Mouse (Mus musculus): ENCODE measurements around the gene Wdr17.

Wdr17 gene

GRCm38 (mm10) chr8:54886987-54887785, at the start of gene Wdr17:
Wdr17 (minus strand) TSS chr8:54887184.
- DNase-seq (ENCODE audit: extremely low spot score, low spot score): no peak

- DNase-seq (ENCODE audit: extremely low spot score, low spot score): no peak
These were observed 45.3 kb upstream of the Wdr17 start for GRCm38 (mm10) chr8:54932306-54932705.

GRCm38 (mm10) chr8:54924936-54925335, 38.0 kb upstream of the Wdr17 start:
- DNase-seq (ENCODE audit: extremely low spot score, low spot score): no peak

- no peak for DNase-seq (ENCODE audit: extremely low spot score, low spot score)
These were observed 35.3 kb upstream of the Wdr17 start for GRCm38 (mm10) chr8:54922160-54922855.

- DNase-seq (ENCODE audit: extremely low spot score, low spot score): no peak
These were observed 30.7 kb upstream of the Wdr17 start for GRCm38 (mm10) chr8:54917710-54918109.

GRCm38 (mm10) chr8:54912891-54913290, 25.9 kb upstream of the Wdr17 start:
- DNase-seq (ENCODE audit: extremely low spot score, low spot score): no peak

GRCm38 (mm10) chr8:54899444-54899843, 12.5 kb upstream of the Wdr17 start:
- DNase-seq (ENCODE audit: extremely low spot score, low spot score): no peak

- no peak for DNase-seq (ENCODE audit: extremely low spot score, low spot score)
These were observed 7.8 kb upstream of the Wdr17 start for GRCm38 (mm10) chr8:54894637-54895322.

GRCm38 (mm10) chr8:54894180-54894579, 7.2 kb upstream of the Wdr17 start:
- DNase-seq (ENCODE audit: extremely low spot score, low spot score): no peak

GRCm38 (mm10) chr8:54886560-54886959, 424 bp downstream of the Wdr17 start:
- no peak for DNase-seq (ENCODE audit: extremely low spot score, low spot score)

- DNase-seq (ENCODE audit: extremely low spot score, low spot score): no peak
These were observed 10.5 kb downstream of the Wdr17 start for GRCm38 (mm10) chr8:54876458-54876857.

GRCm38 (mm10) chr8:54864761-54865064, 22.3 kb downstream of the Wdr17 start:
- DNase-seq (ENCODE audit: extremely low spot score, low spot score): no peak

GRCm38 (mm10) chr8:54864038-54864760, 22.8 kb downstream of the Wdr17 start:
- no peak for DNase-seq (ENCODE audit: extremely low spot score, low spot score)

- DNase-seq (ENCODE audit: extremely low spot score, low spot score): no peak
These were observed 50.7 kb downstream of the Wdr17 start for GRCm38 (mm10) chr8:54836029-54836959.

GRCm38 (mm10) chr8:54829794-54830426, 57.1 kb downstream of the Wdr17 start:
- no peak for DNase-seq (ENCODE audit: extremely low spot score, low spot score)

GRCm38 (mm10) chr8:54827974-54828373, 59.0 kb downstream of the Wdr17 start:
- DNase-seq (ENCODE audit: extremely low spot score, low spot score): no peak

GRCm38 (mm10) chr8:54822956-54823355, 64.0 kb downstream of the Wdr17 start:
- no peak for DNase-seq (ENCODE audit: extremely low spot score, low spot score)

GRCm38 (mm10) chr8:54818651-54819050, 68.3 kb downstream of the Wdr17 start:
- DNase-seq (ENCODE audit: extremely low spot score, low spot score): no peak

- DNase-seq (ENCODE audit: extremely low spot score, low spot score): no peak
These were observed 78.8 kb downstream of the Wdr17 start for GRCm38 (mm10) chr8:54808217-54808616.

- no peak for DNase-seq (ENCODE audit: extremely low spot score, low spot score)
These were observed 80.8 kb downstream of the Wdr17 start for GRCm38 (mm10) chr8:54806173-54806572.
